Mouse (Mus musculus): Measurements from ENCODE around the gene Aire. TPM values are rescaled to one million over a fixed set of nuclear protein-coding genes. Genes with fewer than 3 reads are reported as not detected.
"Not testable (repeated sequence)": the region's sequence is repeated elsewhere in the genome, so short reads cannot be mapped to it uniquely, and the experiment has no call there.

Gene Aire
- polyA plus RNA-seq, 1 experiment from 2014 or later = 0.15 TPM

DNA sequence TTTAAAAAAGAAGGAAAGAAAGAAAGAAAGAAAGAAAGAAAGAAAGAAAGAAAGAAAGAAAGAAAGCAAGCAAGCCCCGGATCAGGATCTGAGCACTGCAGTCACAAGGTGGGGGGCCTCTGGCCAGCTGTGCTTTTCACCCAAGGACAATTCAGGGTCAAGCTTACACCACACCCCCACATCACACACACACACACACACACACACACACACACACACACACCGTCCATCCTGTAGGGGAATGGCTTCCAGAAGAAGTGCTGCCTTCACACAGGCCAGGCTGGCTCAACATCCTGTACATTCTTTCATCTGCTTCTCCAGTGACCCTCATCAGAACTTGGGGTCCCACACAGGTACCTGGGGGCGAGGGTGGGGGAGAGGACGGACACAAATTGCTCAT is 24.1 kb downstream of the Aire start:
- Histone ChIP-seq H3K27ac (ENCODE audit: low read depth) (no peak overlapping the region), H3K4me2 (ENCODE audit: low read length) (no peak overlapping the region), H3K9ac (ENCODE audit: low read length) (no peak overlapping the region), H3K27me3 (replicated peaks; ENCODE audit: control insufficient read depth, insufficient read depth, low read length) (no peaks in the 10 kb centered on the region), H3K4me1 (replicated peaks; ENCODE audit: control insufficient read depth, insufficient read depth, low read length) (no peaks in the 10 kb centered on the region), H3K36me3 (ENCODE audit: control insufficient read depth, insufficient read depth, low read length) (no peaks in the 10 kb centered on the region), H3K4me3 (ENCODE audit: low read depth, low read length) (no peak overlapping the region), H3K9me3 (ENCODE audit: control insufficient read depth, low read length) (no peaks in the 10 kb centered on the region)
- WGBS = 78% methylated on average over 4 of the region's 4 CpGs
- peak; percentile 74; the same call in 1 of the 2 replicates for ATAC-seq (replicated peaks; ENCODE audit: low FRiP score, low TSS enrichment, low read depth)
- DNase-seq (ENCODE audit: low spot score) = no peak

DNA sequence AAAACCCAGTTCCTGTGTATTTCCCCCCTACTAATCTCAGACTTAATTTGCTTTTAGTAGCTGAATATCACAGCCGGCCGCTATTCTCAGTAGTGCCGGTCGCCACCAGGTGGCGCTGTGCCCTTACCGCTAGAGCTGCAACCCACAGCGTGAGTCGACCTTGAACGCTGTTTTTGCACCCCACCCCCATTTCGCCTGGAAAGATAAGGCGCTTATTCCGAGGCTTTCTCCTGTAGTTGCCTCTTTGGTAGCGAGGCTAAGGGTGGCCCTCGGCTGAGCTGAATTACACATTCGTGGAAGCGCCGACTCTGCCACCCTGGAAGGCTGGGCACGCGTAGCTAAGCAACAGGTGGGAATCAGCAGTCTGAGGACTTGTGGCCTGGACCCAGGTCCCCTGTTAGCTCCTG is 24.6 kb downstream of the Aire start:
- Histone ChIP-seq H3K4me1 (replicated peaks; ENCODE audit: control insufficient read depth, insufficient read depth, low read length) (no peaks in the 10 kb centered on the region), H3K4me3 (ENCODE audit: low read depth, low read length) (peak overlapping the region; percentile 20; the same call in 1 of the 2 replicates), H3K36me3 (ENCODE audit: control insufficient read depth, insufficient read depth, low read length) (no peaks in the 10 kb centered on the region), H3K9me3 (ENCODE audit: control insufficient read depth, low read length) (no peaks in the 10 kb centered on the region), H3K4me2 (ENCODE audit: low read length) (peak overlapping the region; percentile 47), H3K9ac (ENCODE audit: low read length) (0 out of 2 replicates have a peak overlapping the region, but pooled peaks have one; percentile 22), H3K27me3 (replicated peaks; ENCODE audit: control insufficient read depth, insufficient read depth, low read length) (no peaks in the 10 kb centered on the region), H3K27ac (ENCODE audit: low read depth) (no peak overlapping the region)
- 26% methylated on average over 19 of the region's 19 CpGs for WGBS
- ATAC-seq (replicated peaks; ENCODE audit: low FRiP score, low TSS enrichment, low read depth) (peak; percentile 89), DNase-seq (ENCODE audit: low spot score) (peak; percentile 90)

DNA sequence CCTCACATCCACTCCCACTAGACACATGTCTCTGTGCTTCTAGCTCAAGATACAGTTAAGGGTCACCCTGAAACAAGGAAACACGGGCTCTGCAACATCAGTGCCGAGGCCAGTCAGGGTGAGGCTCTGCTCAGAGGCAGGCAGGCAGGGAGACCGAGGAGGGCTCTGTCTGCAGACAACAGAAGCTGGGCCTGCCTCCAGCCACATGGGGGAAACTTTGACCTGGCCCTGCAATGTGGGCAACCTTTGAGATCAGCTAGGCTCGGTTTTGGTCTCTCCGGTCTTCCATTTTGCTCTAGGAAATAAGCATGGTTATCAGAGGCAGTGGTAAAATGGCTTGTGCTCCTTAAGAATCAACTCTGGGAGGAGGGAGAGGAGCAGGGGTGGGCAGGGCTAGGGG is 27.0 kb downstream of the Aire start:
- H3K27me3 ChIP-seq (replicated peaks; ENCODE audit: control insufficient read depth, insufficient read depth, low read length) = no peaks in the 10 kb centered on the region
- H3K4me3 ChIP-seq (ENCODE audit: low read depth, low read length) = no peak overlapping the region
- no peak overlapping the region for H3K4me2 ChIP-seq (ENCODE audit: low read length)
- H3K27ac ChIP-seq (ENCODE audit: low read depth) = no peak overlapping the region
- H3K36me3 ChIP-seq (ENCODE audit: control insufficient read depth, insufficient read depth, low read length) = no peaks in the 10 kb centered on the region
- 55% methylated on average over 5 of the region's 5 CpGs for WGBS
- H3K4me1 ChIP-seq (replicated peaks; ENCODE audit: control insufficient read depth, insufficient read depth, low read length) = no peaks in the 10 kb centered on the region
- H3K9ac ChIP-seq (ENCODE audit: low read length) = no peak overlapping the region
- ATAC-seq (replicated peaks; ENCODE audit: low FRiP score, low TSS enrichment, low read depth) = no peak
- no peak for DNase-seq (ENCODE audit: low spot score)
- H3K9me3 ChIP-seq (ENCODE audit: control insufficient read depth, low read length) = no peaks in the 10 kb centered on the region

DNA sequence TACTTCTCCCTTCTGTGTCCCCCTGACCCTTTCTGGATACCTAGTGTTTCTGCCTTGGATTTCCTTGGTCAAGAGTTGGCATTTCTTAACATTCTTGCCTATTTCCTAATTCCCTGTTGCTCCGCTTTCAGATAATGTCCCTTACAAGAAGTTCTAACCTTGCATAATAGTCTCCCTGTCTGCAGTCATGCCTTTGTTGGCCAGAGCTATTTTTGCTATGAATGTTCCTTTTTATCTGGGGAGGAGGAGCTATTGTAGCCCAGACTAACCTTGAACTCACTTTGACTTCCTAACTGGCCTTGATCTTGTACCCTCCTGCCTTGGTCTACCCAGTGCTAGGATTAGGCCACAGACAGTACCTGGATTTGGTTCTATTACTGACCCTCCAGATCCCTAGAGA is 27.9 kb downstream of the Aire start:
- no peak overlapping the region for H3K9ac ChIP-seq (ENCODE audit: low read length)
- H3K27ac ChIP-seq (ENCODE audit: low read depth) = no peak overlapping the region
- H3K4me1 ChIP-seq (replicated peaks; ENCODE audit: control insufficient read depth, insufficient read depth, low read length) = no peaks in the 10 kb centered on the region
- H3K36me3 ChIP-seq (ENCODE audit: control insufficient read depth, insufficient read depth, low read length) = no peaks in the 10 kb centered on the region
- H3K9me3 ChIP-seq (ENCODE audit: control insufficient read depth, low read length) = no peaks in the 10 kb centered on the region
- ATAC-seq (replicated peaks; ENCODE audit: low FRiP score, low TSS enrichment, low read depth) (no peak), DNase-seq (ENCODE audit: low spot score) (no peak)
- H3K4me2 ChIP-seq (ENCODE audit: low read length) = no peak overlapping the region
- no peak overlapping the region for H3K4me3 ChIP-seq (ENCODE audit: low read depth, low read length)
- H3K27me3 ChIP-seq (replicated peaks; ENCODE audit: control insufficient read depth, insufficient read depth, low read length) = no peaks in the 10 kb centered on the region
- WGBS = 85% methylated on average over 1 of the region's 1 CpGs

DNA sequence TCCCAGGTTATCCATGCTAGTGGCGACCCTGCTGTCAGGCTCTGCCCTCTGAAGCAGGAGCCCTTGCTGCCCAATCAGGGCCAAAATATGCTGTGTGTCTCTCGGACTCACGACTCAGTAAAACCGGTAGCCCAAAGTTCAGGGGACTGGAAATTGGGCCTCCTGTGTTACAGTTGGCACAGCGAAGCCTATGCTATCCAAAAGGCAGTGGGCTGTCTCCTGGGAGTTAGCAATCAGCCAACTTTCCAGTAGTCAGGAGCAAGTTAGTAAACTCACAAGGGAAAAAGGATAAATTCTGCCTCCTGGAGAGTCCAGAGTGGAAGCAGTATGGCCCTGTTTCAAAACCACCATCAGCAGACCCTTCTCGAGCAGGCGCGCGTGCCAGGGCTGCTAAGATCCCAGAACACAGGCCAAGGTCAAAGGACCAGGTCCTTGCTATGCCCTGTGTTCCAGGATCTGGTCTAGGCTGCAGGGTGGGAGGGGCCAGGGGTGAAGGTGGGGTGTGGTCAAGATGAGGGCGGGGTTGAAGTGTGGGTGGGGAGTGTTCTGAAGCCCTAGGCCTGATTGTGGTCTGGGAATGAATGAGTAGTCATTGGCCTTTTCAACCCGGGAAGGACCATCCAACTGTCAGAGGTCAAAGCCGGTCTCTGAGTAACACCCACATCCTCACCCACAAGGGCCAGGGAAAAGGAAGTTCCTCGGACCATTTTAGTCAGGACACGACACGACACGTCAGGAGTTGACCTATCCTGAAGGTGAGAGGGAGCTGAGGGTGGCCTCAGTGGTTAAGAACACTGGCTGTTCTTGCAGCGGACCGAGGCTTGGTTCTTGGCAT is 30.5 kb downstream of the Aire start:
- no peaks in the 10 kb centered on the region for H3K36me3 ChIP-seq (ENCODE audit: control insufficient read depth, insufficient read depth, low read length)
- H3K27me3 ChIP-seq (replicated peaks; ENCODE audit: control insufficient read depth, insufficient read depth, low read length) = no peaks in the 10 kb centered on the region
- H3K9me3 ChIP-seq (ENCODE audit: control insufficient read depth, low read length) = no peaks in the 10 kb centered on the region
- H3K9ac ChIP-seq (ENCODE audit: low read length) = no peak overlapping the region
- H3K27ac ChIP-seq (ENCODE audit: low read depth) = no peak overlapping the region
- WGBS = 94% methylated on average over 18 of the region's 18 CpGs
- H3K4me1 ChIP-seq (replicated peaks; ENCODE audit: control insufficient read depth, insufficient read depth, low read length) = peaks cover 9% of the 10 kb centered on the region
- no peak overlapping the region for H3K4me2 ChIP-seq (ENCODE audit: low read length)
- DNase-seq (ENCODE audit: low spot score) (no peak), ATAC-seq (replicated peaks; ENCODE audit: low FRiP score, low TSS enrichment, low read depth) (no peak)
- no peak overlapping the region for H3K4me3 ChIP-seq (ENCODE audit: low read depth, low read length)

DNA sequence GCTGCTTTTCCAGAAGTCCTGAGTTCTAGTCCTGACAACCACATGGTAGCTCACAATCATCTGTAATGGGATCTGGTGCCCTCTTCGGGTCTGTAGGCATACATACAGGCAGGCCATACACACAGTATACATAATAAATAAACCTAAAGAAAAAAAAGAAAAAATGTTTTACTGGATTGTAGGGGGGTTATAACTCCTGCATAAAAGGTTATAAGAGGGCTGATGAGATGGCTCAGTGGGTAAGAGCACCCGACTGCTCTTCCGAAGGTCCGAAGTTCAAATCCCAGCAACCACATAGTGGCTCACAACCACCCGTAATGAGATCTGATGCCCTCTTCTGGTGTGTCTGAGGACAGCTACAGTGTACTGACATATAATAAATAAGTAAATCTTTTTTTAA is 32.3 kb downstream of the Aire start:
- H3K4me2 ChIP-seq (ENCODE audit: low read length); H3K4me3 ChIP-seq (ENCODE audit: low read depth, low read length); H3K9me3 ChIP-seq (ENCODE audit: control insufficient read depth, low read length); H3K27ac ChIP-seq (ENCODE audit: low read depth); H3K9ac ChIP-seq (ENCODE audit: low read length); DNase-seq (ENCODE audit: low spot score); H3K27me3 ChIP-seq (replicated peaks; ENCODE audit: control insufficient read depth, insufficient read depth, low read length); H3K36me3 ChIP-seq (ENCODE audit: control insufficient read depth, insufficient read depth, low read length); ATAC-seq (replicated peaks; ENCODE audit: low FRiP score, low TSS enrichment, low read depth): not testable (repeated sequence)
- 91% methylated on average over 5 of the region's 5 CpGs for WGBS
- peaks cover 26% of the 10 kb centered on the region for H3K4me1 ChIP-seq (replicated peaks; ENCODE audit: control insufficient read depth, insufficient read depth, low read length)

DNA sequence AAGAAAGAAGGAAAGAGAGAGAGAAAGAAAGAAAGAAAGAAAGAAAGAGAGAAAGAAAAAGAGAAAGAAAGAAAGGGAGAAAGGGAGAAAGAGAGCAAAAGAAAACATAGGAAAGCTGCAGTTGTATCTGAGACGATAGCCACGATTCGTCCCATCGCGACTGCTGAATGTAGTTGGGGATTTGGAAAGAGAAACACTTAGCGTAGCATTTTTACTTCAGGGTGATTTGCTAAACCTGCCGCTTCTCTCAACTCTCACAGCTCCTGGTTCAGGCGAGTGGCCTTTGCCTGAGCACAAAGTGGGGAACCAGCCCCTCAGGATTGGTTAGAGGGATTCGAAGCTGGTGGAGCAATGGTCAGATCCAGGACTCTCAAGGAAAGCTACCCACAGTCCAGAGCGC is 33.1 kb downstream of the Aire start:
- peaks cover 30% of the 10 kb centered on the region for H3K4me1 ChIP-seq (replicated peaks; ENCODE audit: control insufficient read depth, insufficient read depth, low read length)
- H3K9me3 ChIP-seq (ENCODE audit: control insufficient read depth, low read length) = no peaks in the 10 kb centered on the region
- ATAC-seq (replicated peaks; ENCODE audit: low FRiP score, low TSS enrichment, low read depth) (no peak), DNase-seq (ENCODE audit: low spot score) (peak; percentile 62)
- H3K36me3 ChIP-seq (ENCODE audit: control insufficient read depth, insufficient read depth, low read length) = 0 out of 2 replicates have a peak, but pooled peaks cover 2% of the 10 kb centered on the region
- H3K27me3 ChIP-seq (replicated peaks; ENCODE audit: control insufficient read depth, insufficient read depth, low read length) = no peaks in the 10 kb centered on the region
- no peak overlapping the region for H3K9ac ChIP-seq (ENCODE audit: low read length)
- peak overlapping the region; percentile 69; the same call in 1 of the 2 replicates for H3K4me3 ChIP-seq (ENCODE audit: low read depth, low read length)
- 18% methylated on average over 10 of the region's 10 CpGs for WGBS
- no peak overlapping the region for H3K27ac ChIP-seq (ENCODE audit: low read depth)
- peak overlapping the region; percentile 55 for H3K4me2 ChIP-seq (ENCODE audit: low read length)

DNA sequence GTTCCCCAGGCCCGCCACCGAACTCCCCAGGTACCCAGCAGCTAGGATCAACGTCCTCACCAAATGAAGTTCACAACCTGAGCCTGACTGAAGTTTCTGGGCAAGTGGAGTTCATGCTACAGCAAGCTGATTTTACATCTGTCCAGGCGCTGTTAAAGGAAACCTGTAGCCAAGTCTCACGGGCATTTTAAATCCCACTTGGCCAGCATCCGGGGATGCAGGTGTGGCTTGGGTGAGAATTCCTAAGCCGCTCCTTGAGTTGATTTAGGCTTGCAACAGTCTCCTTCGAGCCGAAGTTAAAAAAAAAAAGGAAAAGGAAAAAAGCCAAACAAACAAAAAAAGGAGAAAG is 33.5 kb downstream of the Aire start, which contains the start of gene Pfkl:
TSS of gene Pfkl (minus strand) at position 139 of the 349 bp plus-strand sequence.
- H3K9ac ChIP-seq (ENCODE audit: low read length) = peak within 1 kb of the TSS; percentile 87
- H3K36me3 ChIP-seq (ENCODE audit: control insufficient read depth, insufficient read depth, low read length) = peaks cover 6% of the 10 kb centered on the region; the same call in 1 of the 2 replicates
- WGBS = under 1% methylated on average over 9 of the region's 9 CpGs
- H3K4me2 ChIP-seq (ENCODE audit: low read length) = peak within 1 kb of the TSS; percentile 55
- H3K27me3 ChIP-seq (replicated peaks; ENCODE audit: control insufficient read depth, insufficient read depth, low read length) = no peaks in the 10 kb centered on the region
- no peak for DNase-seq (ENCODE audit: low spot score)
- H3K4me1 ChIP-seq (replicated peaks; ENCODE audit: control insufficient read depth, insufficient read depth, low read length) = peaks cover 30% of the 10 kb centered on the region
- ATAC-seq (replicated peaks; ENCODE audit: low FRiP score, low TSS enrichment, low read depth) = peak; percentile 14; the same call in 1 of the 2 replicates
- peak within 1 kb of the TSS; percentile 69 for H3K4me3 ChIP-seq (ENCODE audit: low read depth, low read length)
- no peaks in the 10 kb centered on the region for H3K9me3 ChIP-seq (ENCODE audit: control insufficient read depth, low read length)
- peak within 1 kb of the TSS; percentile 98 for H3K27ac ChIP-seq (ENCODE audit: low read depth)
